Comparison of ENCODE assay signal across 19 mouse cellular contexts in the genomic region with DNA sequence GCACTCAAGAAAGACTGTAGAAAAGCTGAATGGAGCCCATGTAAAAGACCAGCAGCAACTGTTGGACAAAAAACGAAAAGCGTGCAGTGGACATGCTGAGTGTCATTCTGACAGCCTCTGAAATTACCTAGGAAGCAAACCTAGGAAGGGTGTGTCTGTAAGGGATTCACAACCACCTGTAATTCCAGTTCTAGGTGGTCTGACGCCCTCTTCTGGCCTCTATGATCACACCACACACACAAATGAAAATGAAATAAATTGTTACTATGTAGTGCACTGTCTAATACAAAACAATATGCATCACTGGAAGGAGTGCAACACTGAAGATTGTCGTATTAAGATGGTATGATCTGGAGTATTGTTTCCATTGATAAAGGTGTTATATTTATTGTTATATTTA. TPM values are rescaled to one million over a fixed set of nuclear protein-coding genes. Genes with fewer than 3 reads are reported as not detected.
DNase-seq lines count a peak whose midpoint lies in the region; ATAC-seq and TF ChIP-seq lines count a peak whose summit lies in the region.
"Had no signal": no experiment of that assay in that cellular context is flagged by ENCODE, and none has a peak within 500 bp of the region (broad histone marks: within the 10 kb centered on the region; RNA-seq: fewer than 3 reads in every experiment).

No protein-coding gene starts in this region.

- ATAC-seq in liver, embryonic 11.5 days (replicated peaks; ENCODE audit: low FRiP score) = no peak
- no peak for ATAC-seq in stomach, postnatal 0 days (ENCODE audit: low FRiP score, low TSS enrichment)
- ATAC-seq: activated CD4-positive, CD25-positive, alpha-beta regulatory T cell, adult 4 months; forebrain, embryonic 13.5 days; forebrain, postnatal 0 days; Patski had no signal

- H3K4me2 ChIP-seq in liver, embryonic 11.5 days = no peak overlapping the region
- no peak overlapping the region for H3K4me2 ChIP-seq in stomach, postnatal 0 days (replicated peaks; ENCODE audit: low read depth)
- H3K4me2 ChIP-seq: forebrain, embryonic 13.5 days; heart, embryonic 13.5 days; hindbrain, embryonic 15.5 days had no signal

- no peak overlapping the region for H3K9ac ChIP-seq in liver, adult 2 months (ENCODE audit: low read depth, low read length)
- no peak overlapping the region for H3K9ac ChIP-seq in liver, embryonic 11.5 days (ENCODE audit: low read depth, low read length)
- no peak overlapping the region for H3K9ac ChIP-seq in stomach, postnatal 0 days (ENCODE audit: low read length)
- H3K9ac ChIP-seq: forebrain, embryonic 13.5 days; forebrain, postnatal 0 days; heart, embryonic 13.5 days; hindbrain, embryonic 15.5 days had no signal

- H3K27me3 ChIP-seq in kidney, adult 2 months (replicated peaks; ENCODE audit: control insufficient read depth, insufficient read depth, low read length) = no peaks in the 10 kb centered on the region
- no peaks in the 10 kb centered on the region for H3K27me3 ChIP-seq in liver, adult 2 months (ENCODE audit: control insufficient read depth, insufficient read depth, low read length)
- H3K27me3 ChIP-seq in liver, embryonic 11.5 days (replicated peaks; ENCODE audit: control insufficient read depth, insufficient read depth, low read length) = no peaks in the 10 kb centered on the region
- H3K27me3 ChIP-seq in E14TG2a.4 (ENCODE audit: insufficient read depth, low read length) = peaks cover 7% of the 10 kb centered on the region
- no peaks in the 10 kb centered on the region for H3K27me3 ChIP-seq in stomach, postnatal 0 days (ENCODE audit: control insufficient read depth, insufficient read depth, low read length)
- H3K27me3 ChIP-seq: forebrain, embryonic 13.5 days; heart, embryonic 13.5 days; hindbrain, embryonic 15.5 days; Patski had no signal

- H3K9me3 ChIP-seq in liver, embryonic 11.5 days (ENCODE audit: control insufficient read depth, low read length) = no peaks in the 10 kb centered on the region
- no peaks in the 10 kb centered on the region; the same call in 1 of the 2 replicates for H3K9me3 ChIP-seq in E14TG2a.4 (ENCODE audit: low read length)
- H3K9me3 ChIP-seq in stomach, postnatal 0 days (ENCODE audit: control insufficient read depth, low read length) = no peaks in the 10 kb centered on the region
- H3K9me3 ChIP-seq: embryonic facial prominence, embryonic 10.5 days; forebrain, embryonic 13.5 days; heart, embryonic 13.5 days; hindbrain, embryonic 15.5 days had no signal

- H3K4me3 ChIP-seq in kidney, adult 2 months (ENCODE audit: insufficient read depth, low read depth, low read length) = no peak overlapping the region
- H3K4me3 ChIP-seq in liver, adult 2 months (ENCODE audit: insufficient read depth, low read depth, low read length) = no peak overlapping the region
- H3K4me3 ChIP-seq in liver, embryonic 11.5 days (ENCODE audit: low read depth, low read length) = no peak overlapping the region
- H3K4me3 ChIP-seq in E14TG2a.4 (replicated peaks; ENCODE audit: low read length) = no peak overlapping the region
- H3K4me3 ChIP-seq in stomach, postnatal 0 days (ENCODE audit: low read depth, low read length) = no peak overlapping the region
- H3K4me3 ChIP-seq: embryonic facial prominence, embryonic 10.5 days; forebrain, embryonic 13.5 days; heart, embryonic 13.5 days; hindbrain, embryonic 15.5 days had no signal

- no peaks in the 10 kb centered on the region for H3K79me2 ChIP-seq in liver, adult 2 months (ENCODE audit: control insufficient read depth, insufficient read depth, low read length)

- DNase-seq in kidney, adult 2 months = peak; percentile 32
- no peak for DNase-seq in kidney, postnatal 10 days
- no peak for DNase-seq in liver, adult 2 months (ENCODE audit: extremely low read depth, low read depth, low spot score)
- DNase-seq in liver, embryonic 11.5 days (ENCODE audit: low spot score) = no peak
- DNase-seq in stomach, postnatal 0 days (ENCODE audit: low spot score) = no peak
- no peak for DNase-seq in lung, postnatal 14 days
- DNase-seq: adrenal gland, postnatal 14 days; cerebellum, adult 11-12 months; cerebellum, adult 9-11 months; forebrain, postnatal 0 days; gastrocnemius, postnatal 14 days; heart, postnatal 36 days had no signal

- TF ChIP-seq EP300 in stomach, postnatal 0 days (optimal IDR thresholded peaks at IDR 0.05) = no peak

- 76% methylated on average over 4 of the region's 4 CpGs for WGBS in kidney, adult 2 months
- 84% methylated on average over 4 of the region's 4 CpGs for WGBS in liver, adult 2 months
- 64% methylated on average over 4 of the region's 4 CpGs for WGBS in liver, embryonic 11.5 days
- 66% methylated on average over 4 of the region's 4 CpGs for WGBS in stomach, postnatal 0 days

- H3K36me3 ChIP-seq in kidney, adult 2 months (ENCODE audit: control insufficient read depth, insufficient read depth, low read length) = no peaks in the 10 kb centered on the region
- H3K36me3 ChIP-seq in liver, adult 2 months (ENCODE audit: control insufficient read depth, insufficient read depth, low read length) = no peaks in the 10 kb centered on the region
- H3K36me3 ChIP-seq in liver, embryonic 11.5 days (ENCODE audit: control insufficient read depth, insufficient read depth, low read length) = no peaks in the 10 kb centered on the region
- H3K36me3 ChIP-seq in E14TG2a.4 (ENCODE audit: insufficient read depth, low read length) = no peaks in the 10 kb centered on the region
- H3K36me3 ChIP-seq in stomach, postnatal 0 days (ENCODE audit: control insufficient read depth, insufficient read depth, low read length) = no peaks in the 10 kb centered on the region
- H3K36me3 ChIP-seq: embryonic facial prominence, embryonic 10.5 days; heart, embryonic 13.5 days; hindbrain, embryonic 15.5 days had no signal

- TF ChIP-seq CTCF in kidney, adult 2 months (conservative IDR thresholded peaks at IDR 0.05; ENCODE audit: insufficient read depth, insufficient read length, low read depth, low read length) = no peak; the same call in 1 of the 2 replicates
- TF ChIP-seq CTCF in liver, adult 2 months (IDR thresholded peaks at IDR 0.05; ENCODE audit: low read depth, low read length) = 0 out of 2 replicates have a peak, but pooled peaks have one; percentile 7
- peak; percentile 10; the same call in 1 of the 2 replicates for TF ChIP-seq CTCF in E14TG2a.4 (conservative IDR thresholded peaks at IDR 0.05; ENCODE audit: low read length)
- peak; percentile 56 for TF ChIP-seq CTCF in stomach, postnatal 0 days (IDR thresholded peaks at IDR 0.05; ENCODE audit: low read depth)

- TF ChIP-seq POLR2A in kidney, adult 2 months (IDR thresholded peaks at IDR 0.05; ENCODE audit: low read depth, low read length) = no peak
- no peak for TF ChIP-seq POLR2A in liver, adult 2 months (IDR thresholded peaks at IDR 0.05; ENCODE audit: extremely low read depth, insufficient read depth, low read length)

- H3K27ac ChIP-seq in kidney, adult 2 months (ENCODE audit: insufficient read depth, low read depth, low read length) = no peak overlapping the region
- no peak overlapping the region for H3K27ac ChIP-seq in liver, adult 2 months (replicated peaks; ENCODE audit: insufficient read depth, low read depth, low read length)
- H3K27ac ChIP-seq in liver, embryonic 11.5 days (ENCODE audit: low read depth, low read length) = no peak overlapping the region
- no peak overlapping the region for H3K27ac ChIP-seq in stomach, postnatal 0 days (replicated peaks)
- H3K27ac ChIP-seq: embryonic facial prominence, embryonic 10.5 days; forebrain, embryonic 13.5 days; heart, embryonic 13.5 days; hindbrain, embryonic 15.5 days had no signal

- peaks cover 6% of the 10 kb centered on the region; the same call in 1 of the 2 replicates for H3K4me1 ChIP-seq in kidney, adult 2 months (ENCODE audit: control insufficient read depth, insufficient read depth, low read length)
- peaks cover 3% of the 10 kb centered on the region for H3K4me1 ChIP-seq in liver, adult 2 months (ENCODE audit: control insufficient read depth, insufficient read depth, low read length)
- H3K4me1 ChIP-seq in liver, embryonic 11.5 days (replicated peaks; ENCODE audit: control insufficient read depth, insufficient read depth, low read length) = no peaks in the 10 kb centered on the region
- no peaks in the 10 kb centered on the region for H3K4me1 ChIP-seq in E14TG2a.4 (replicated peaks; ENCODE audit: low read depth, low read length)
- H3K4me1 ChIP-seq in stomach, postnatal 0 days (replicated peaks; ENCODE audit: control insufficient read depth, insufficient read depth) = no peaks in the 10 kb centered on the region
- H3K4me1 ChIP-seq: embryonic facial prominence, embryonic 10.5 days; forebrain, embryonic 13.5 days; hindbrain, embryonic 15.5 days had no signal

RNA-seq across cellular contexts. Expression of a gene that starts 8.1 kb away (rescaled TPM):
- 31.1 and 37.5 TPM in 2 replicates for polyA plus RNA-seq in kidney, adult 2 months (2012; rRNA removed)
- total RNA-seq in liver, adult 2 months (2014; rRNA removed) = 0.46 and 0.47 TPM in 2 replicates
- polyA plus RNA-seq in liver, adult 2 months (2012; rRNA removed) = 1.1 and 1.3 TPM in 2 replicates
- 3.0 TPM in 2 replicates for polyA plus RNA-seq in liver, embryonic 11.5 days (2014; fragmentation: Nextera tagmentation; extraction: Ambion mirVana)
- 0.70 and 1.1 TPM in 2 replicates for polyA plus RNA-seq in stomach, postnatal 0 days (2015; fragmentation: Nextera tagmentation; extraction: Ambion mirVana)

RNA-seq across cellular contexts. Expression of a gene that starts 37.2 kb away (rescaled TPM):
- 1.6 and 1.9 TPM in 2 replicates for polyA plus RNA-seq in kidney, adult 2 months (2012; rRNA removed)
- 0.18 and 0.27 TPM in 2 replicates for total RNA-seq in liver, adult 2 months (2014; rRNA removed)
- 0.15 and 0.22 TPM in 2 replicates for polyA plus RNA-seq in liver, adult 2 months (2012; rRNA removed)
- 8.3 and 8.9 TPM in 2 replicates for polyA plus RNA-seq in liver, embryonic 11.5 days (2014; fragmentation: Nextera tagmentation; extraction: Ambion mirVana)
- 2.1 and 2.3 TPM in 2 replicates for polyA plus RNA-seq in stomach, postnatal 0 days (2015; fragmentation: Nextera tagmentation; extraction: Ambion mirVana)
